ENCODE assay signal across 40 mouse cellular contexts in genomic region chrX:103432293-103432692, GRCm38 (mm10). TPM values are rescaled to one million over a fixed set of nuclear protein-coding genes. Genes with fewer than 3 reads are reported as not detected.
"Had no signal": no experiment of that assay in that cellular context is flagged by ENCODE, and none has a peak within 500 bp of the region (broad histone marks: within the 10 kb centered on the region; RNA-seq: fewer than 3 reads in every experiment).

No protein-coding gene starts in this region.

- H3K9me3 ChIP-seq: heart, embryonic 13.5 days; heart, embryonic 15.5 days; hindbrain, embryonic 10.5 days; hindbrain, embryonic 12.5 days; intestine, embryonic 15.5 days; limb, embryonic 13.5 days; limb, embryonic 15.5 days; liver, embryonic 12.5 days had no signal

- H3K9ac ChIP-seq: heart, embryonic 13.5 days; heart, embryonic 15.5 days; hindbrain, embryonic 12.5 days; hindbrain, embryonic 14.5 days; intestine, embryonic 15.5 days; limb, embryonic 13.5 days; limb, embryonic 15.5 days; liver, embryonic 12.5 days; liver, embryonic 14.5 days had no signal

- H3K36me3 ChIP-seq: heart, embryonic 13.5 days; heart, embryonic 15.5 days; hindbrain, embryonic 10.5 days; hindbrain, embryonic 12.5 days; intestine, embryonic 15.5 days; limb, embryonic 13.5 days; limb, embryonic 15.5 days; liver, embryonic 12.5 days had no signal

- H3K4me2 ChIP-seq: heart, embryonic 11.5 days; heart, embryonic 13.5 days; heart, embryonic 15.5 days; hindbrain, embryonic 12.5 days; hindbrain, embryonic 14.5 days; intestine, embryonic 15.5 days; limb, embryonic 13.5 days; limb, embryonic 15.5 days; liver, embryonic 12.5 days had no signal

- H3K27ac ChIP-seq: heart, adult 2 months; heart, embryonic 13.5 days; heart, embryonic 15.5 days; hindbrain, embryonic 10.5 days; hindbrain, embryonic 12.5 days; hindbrain, embryonic 14.5 days; intestine, embryonic 15.5 days; layer of hippocampus, adult 2 months; limb, embryonic 13.5 days; limb, embryonic 15.5 days; liver, embryonic 12.5 days; liver, embryonic 14.5 days had no signal

- H3K4me1 ChIP-seq: heart, embryonic 13.5 days; heart, embryonic 15.5 days; hindbrain, embryonic 10.5 days; hindbrain, embryonic 12.5 days; intestine, embryonic 15.5 days; limb, embryonic 13.5 days; limb, embryonic 15.5 days; liver, embryonic 12.5 days had no signal

- H3K4me3 ChIP-seq: heart, adult 2 months; heart, embryonic 13.5 days; heart, embryonic 15.5 days; hindbrain, embryonic 10.5 days; hindbrain, embryonic 12.5 days; intestine, embryonic 15.5 days; layer of hippocampus, adult 2 months; limb, embryonic 13.5 days; limb, embryonic 15.5 days; liver, embryonic 12.5 days had no signal

- H3K27me3 ChIP-seq: intestine, embryonic 15.5 days had no signal

- DNase-seq: gastrocnemius, postnatal 14 days; gastrocnemius, postnatal 36 days; heart, adult 11 months; heart, adult 2 months; heart, postnatal 4 days; kidney, adult 18-20 months; kidney, adult 8-10 months; kidney, postnatal 10 days; kidney, postnatal 25 days; kidney, postnatal 4 days; left cerebral cortex, postnatal 4 days had no signal

- ATAC-seq: hindbrain, embryonic 16.5 days; inflammation-experienced regulatory T-cells, adult 6 months; intestine, embryonic 15.5 days; intestine, postnatal 0 days; liver, embryonic 12.5 days had no signal

RNA-seq across cellular contexts. Expression of gene Gm26992, which starts 10.5 kb away (rescaled TPM):
- total RNA-seq: gastrocnemius, adult 18-20 months; gastrocnemius, adult 8-10 months; gastrocnemius, postnatal 14 days; gastrocnemius, postnatal 36 days; heart, adult 2 months; heart, postnatal 25 days; heart, postnatal 4 days; layer of hippocampus, adult 2 months; layer of hippocampus, postnatal 10 days; left cerebral cortex, adult 8-10 months; left cerebral cortex, postnatal 10 days; left cerebral cortex, postnatal 25 days; left cerebral cortex, postnatal 4 days; liver, adult 2 months had no signal
- polyA plus RNA-seq: gonadal fat pad, adult 2 months; heart, adult 2 months; heart, embryonic 11.5 days; heart, embryonic 13.5 days; heart, embryonic 15.5 days; heart, postnatal 0 days; hindbrain, embryonic 10.5 days; hindbrain, embryonic 12.5 days; hindbrain, embryonic 14.5 days; hindbrain, embryonic 16.5 days; inflammation-experienced regulatory T-cells, adult 6 months; intestine, embryonic 15.5 days; intestine, postnatal 0 days; kidney, embryonic 14.5 days; kidney, embryonic 16.5 days; limb, embryonic 11.5 days; limb, embryonic 13.5 days; limb, embryonic 15.5 days; liver, adult 2 months; liver, embryonic 12.5 days; liver, embryonic 16.5 days had no signal

RNA-seq across cellular contexts. Expression of gene Tsx, which starts 18.0 kb away (rescaled TPM):
- total RNA-seq: gastrocnemius, adult 18-20 months; gastrocnemius, adult 8-10 months; gastrocnemius, postnatal 14 days; gastrocnemius, postnatal 36 days; heart, adult 2 months; heart, postnatal 25 days; heart, postnatal 4 days; layer of hippocampus, adult 2 months; left cerebral cortex, adult 8-10 months; left cerebral cortex, postnatal 25 days; liver, adult 2 months had no signal
- polyA plus RNA-seq: gonadal fat pad, adult 2 months; heart, adult 2 months; heart, embryonic 13.5 days; heart, postnatal 0 days; hindbrain, embryonic 10.5 days; hindbrain, embryonic 12.5 days; kidney, embryonic 14.5 days; liver, adult 2 months; liver, embryonic 12.5 days; liver, embryonic 16.5 days had no signal
